31 mouse cellular contexts compared by ENCODE assay signal in genomic region chr17:89340497-89341205, GRCm38 (mm10).
DNase-seq lines count a peak whose midpoint lies in the region; ATAC-seq and TF ChIP-seq lines count a peak whose summit lies in the region.
"Had no signal": no experiment of that assay in that cellular context is flagged by ENCODE, and none has a peak within 500 bp of the region (broad histone marks: within the 10 kb centered on the region; RNA-seq: fewer than 3 reads in every experiment).

No protein-coding gene starts in this region.

- no peak for DNase-seq in forebrain, embryonic 11.5 days (ENCODE audit: low spot score)
- DNase-seq in hindbrain, postnatal 0 days (ENCODE audit: low spot score) = no peak
- no peak for DNase-seq in neural tube, embryonic 10.5 days (ENCODE audit: extremely low spot score, low spot score)
- DNase-seq in thymus, postnatal 25 days = no peak
- DNase-seq: adrenal gland, postnatal 10 days; adrenal gland, postnatal 36 days; B cell, adult 2 months; cerebellum, adult 11 months; cerebellum, adult 2 months; cerebellum, adult 9-11 months; cerebellum, postnatal 25 days; forebrain, postnatal 0 days; gastrocnemius, adult 2 months; gastrocnemius, postnatal 14 days; heart, adult 18-20 months; heart, postnatal 10 days; heart, postnatal 36 days; kidney, adult 11 months had no signal

- no peak overlapping the region for H3K9ac ChIP-seq in forebrain, embryonic 13.5 days
- H3K9ac ChIP-seq in forebrain, embryonic 11.5 days (ENCODE audit: low read length) = no peak overlapping the region
- no peak overlapping the region for H3K9ac ChIP-seq in hindbrain, embryonic 12.5 days
- no peak overlapping the region for H3K9ac ChIP-seq in hindbrain, postnatal 0 days (replicated peaks; ENCODE audit: low read length)
- H3K9ac ChIP-seq in neural tube, embryonic 12.5 days = no peak overlapping the region
- H3K9ac ChIP-seq in neural tube, embryonic 15.5 days (replicated peaks) = no peak overlapping the region
- H3K9ac ChIP-seq: embryonic facial prominence, embryonic 12.5 days; embryonic facial prominence, embryonic 15.5 days; forebrain, postnatal 0 days; heart, embryonic 12.5 days; heart, embryonic 15.5 days; hindbrain, embryonic 14.5 days; intestine, embryonic 15.5 days had no signal

- no peak overlapping the region for H3K27ac ChIP-seq in forebrain, embryonic 13.5 days
- H3K27ac ChIP-seq in forebrain, embryonic 11.5 days (ENCODE audit: low read depth, low read length) = no peak overlapping the region
- no peak overlapping the region for H3K27ac ChIP-seq in hindbrain, embryonic 12.5 days
- H3K27ac ChIP-seq in hindbrain, postnatal 0 days = no peak overlapping the region
- H3K27ac ChIP-seq in neural tube, embryonic 12.5 days = no peak overlapping the region
- no peak overlapping the region for H3K27ac ChIP-seq in neural tube, embryonic 15.5 days (replicated peaks)
- H3K27ac ChIP-seq: embryonic facial prominence, embryonic 12.5 days; embryonic facial prominence, embryonic 15.5 days; gastrocnemius, adult 2 months; heart, embryonic 15.5 days; hindbrain, embryonic 14.5 days; intestine, embryonic 15.5 days had no signal

- TF ChIP-seq CTCF in hindbrain, postnatal 0 days (IDR thresholded peaks at IDR 0.05; ENCODE audit: low read depth) = no peak

- H3K4me3 ChIP-seq in forebrain, embryonic 13.5 days = no peak overlapping the region
- H3K4me3 ChIP-seq in forebrain, embryonic 11.5 days (ENCODE audit: low read depth, low read length) = no peak overlapping the region
- no peak overlapping the region for H3K4me3 ChIP-seq in hindbrain, embryonic 12.5 days
- no peak overlapping the region for H3K4me3 ChIP-seq in hindbrain, postnatal 0 days (ENCODE audit: low read length)
- no peak overlapping the region for H3K4me3 ChIP-seq in neural tube, embryonic 12.5 days
- no peak overlapping the region for H3K4me3 ChIP-seq in neural tube, embryonic 15.5 days (replicated peaks)
- H3K4me3 ChIP-seq: embryonic facial prominence, embryonic 12.5 days; embryonic facial prominence, embryonic 15.5 days; gastrocnemius, adult 2 months; heart, embryonic 12.5 days; heart, embryonic 15.5 days; intestine, embryonic 15.5 days had no signal

- H3K4me1 ChIP-seq in forebrain, embryonic 13.5 days = no peaks in the 10 kb centered on the region
- no peaks in the 10 kb centered on the region for H3K4me1 ChIP-seq in forebrain, embryonic 11.5 days (replicated peaks; ENCODE audit: control insufficient read depth, insufficient read depth, low read length)
- H3K4me1 ChIP-seq in hindbrain, embryonic 12.5 days = no peaks in the 10 kb centered on the region
- no peaks in the 10 kb centered on the region for H3K4me1 ChIP-seq in hindbrain, postnatal 0 days (ENCODE audit: insufficient read depth, low read length)
- no peaks in the 10 kb centered on the region; the same call in 1 of the 2 replicates for H3K4me1 ChIP-seq in neural tube, embryonic 12.5 days
- H3K4me1 ChIP-seq in neural tube, embryonic 15.5 days = peaks cover 12% of the 10 kb centered on the region
- H3K4me1 ChIP-seq: embryonic facial prominence, embryonic 12.5 days; embryonic facial prominence, embryonic 15.5 days; heart, embryonic 12.5 days; heart, embryonic 15.5 days; intestine, embryonic 15.5 days had no signal

- ATAC-seq in forebrain, embryonic 13.5 days = peak; percentile 53; the same call in 1 of the 2 replicates
- ATAC-seq in forebrain, embryonic 11.5 days (replicated peaks; ENCODE audit: low FRiP score) = no peak
- ATAC-seq in hindbrain, embryonic 12.5 days (ENCODE audit: low FRiP score) = peak; percentile 46; the same call in 1 of the 2 replicates
- no peak for ATAC-seq in hindbrain, postnatal 0 days
- ATAC-seq in neural tube, embryonic 12.5 days (ENCODE audit: low FRiP score, low read depth) = peak; percentile 80
- ATAC-seq in neural tube, embryonic 15.5 days (ENCODE audit: low FRiP score) = peak; percentile 50
- ATAC-seq: forebrain, postnatal 0 days; intestine, embryonic 15.5 days; Patski had no signal

- H3K36me3 ChIP-seq in forebrain, embryonic 13.5 days (ENCODE audit: poor library complexity, severe bottlenecking) = no peaks in the 10 kb centered on the region
- no peaks in the 10 kb centered on the region for H3K36me3 ChIP-seq in forebrain, embryonic 11.5 days (ENCODE audit: control insufficient read depth, insufficient read depth, low read length)
- no peaks in the 10 kb centered on the region for H3K36me3 ChIP-seq in hindbrain, embryonic 12.5 days
- no peaks in the 10 kb centered on the region for H3K36me3 ChIP-seq in hindbrain, postnatal 0 days (ENCODE audit: insufficient read depth, low read length)
- H3K36me3 ChIP-seq in neural tube, embryonic 12.5 days = no peaks in the 10 kb centered on the region
- no peaks in the 10 kb centered on the region for H3K36me3 ChIP-seq in neural tube, embryonic 15.5 days
- H3K36me3 ChIP-seq: embryonic facial prominence, embryonic 12.5 days; embryonic facial prominence, embryonic 15.5 days; G1E; heart, embryonic 12.5 days; heart, embryonic 15.5 days; intestine, embryonic 15.5 days had no signal

- no peaks in the 10 kb centered on the region for H3K9me3 ChIP-seq in forebrain, embryonic 13.5 days (replicated peaks)
- no peaks in the 10 kb centered on the region for H3K9me3 ChIP-seq in forebrain, embryonic 11.5 days (ENCODE audit: control insufficient read depth, low read length)
- H3K9me3 ChIP-seq in hindbrain, embryonic 12.5 days (replicated peaks) = no peaks in the 10 kb centered on the region
- no peaks in the 10 kb centered on the region for H3K9me3 ChIP-seq in hindbrain, postnatal 0 days (ENCODE audit: low read length)
- H3K9me3 ChIP-seq in neural tube, embryonic 12.5 days = no peaks in the 10 kb centered on the region
- no peaks in the 10 kb centered on the region for H3K9me3 ChIP-seq in neural tube, embryonic 15.5 days (replicated peaks)
- H3K9me3 ChIP-seq: embryonic facial prominence, embryonic 12.5 days; embryonic facial prominence, embryonic 15.5 days; G1E; heart, embryonic 12.5 days; heart, embryonic 15.5 days; intestine, embryonic 15.5 days had no signal

- H3K27me3 ChIP-seq in forebrain, embryonic 13.5 days = no peaks in the 10 kb centered on the region
- no peaks in the 10 kb centered on the region for H3K27me3 ChIP-seq in forebrain, embryonic 11.5 days (ENCODE audit: control insufficient read depth, insufficient read depth, low read length)
- no peaks in the 10 kb centered on the region for H3K27me3 ChIP-seq in hindbrain, embryonic 12.5 days
- H3K27me3 ChIP-seq in hindbrain, postnatal 0 days (ENCODE audit: insufficient read depth, low read length) = no peaks in the 10 kb centered on the region
- no peaks in the 10 kb centered on the region for H3K27me3 ChIP-seq in neural tube, embryonic 12.5 days (replicated peaks)
- no peaks in the 10 kb centered on the region for H3K27me3 ChIP-seq in neural tube, embryonic 15.5 days (replicated peaks)
- H3K27me3 ChIP-seq: CH12.LX; embryonic facial prominence, embryonic 12.5 days; embryonic facial prominence, embryonic 15.5 days; heart, embryonic 12.5 days; heart, embryonic 15.5 days; intestine, embryonic 15.5 days; Patski had no signal

- 72% methylated on average over 8 of the region's 8 CpGs for WGBS in forebrain, embryonic 13.5 days
- 79% methylated on average over 8 of the region's 8 CpGs for WGBS in forebrain, embryonic 11.5 days
- 63% methylated on average over 8 of the region's 8 CpGs for WGBS in hindbrain, embryonic 12.5 days
- WGBS in hindbrain, postnatal 0 days = 59% methylated on average over 8 of the region's 8 CpGs
- 61% methylated on average over 8 of the region's 8 CpGs for WGBS in neural tube, embryonic 12.5 days
- 42% methylated on average over 8 of the region's 8 CpGs for WGBS in neural tube, embryonic 15.5 days

- H3K4me2 ChIP-seq in forebrain, embryonic 13.5 days = no peak overlapping the region
- H3K4me2 ChIP-seq in forebrain, embryonic 11.5 days (ENCODE audit: low read depth, low read length, severe bottlenecking) = no peak overlapping the region
- no peak overlapping the region for H3K4me2 ChIP-seq in hindbrain, embryonic 12.5 days (replicated peaks)
- no peak overlapping the region for H3K4me2 ChIP-seq in hindbrain, postnatal 0 days (ENCODE audit: low read depth, low read length)
- no peak overlapping the region for H3K4me2 ChIP-seq in neural tube, embryonic 12.5 days (replicated peaks)
- H3K4me2 ChIP-seq in neural tube, embryonic 15.5 days = no peak overlapping the region
- H3K4me2 ChIP-seq: embryonic facial prominence, embryonic 12.5 days; embryonic facial prominence, embryonic 15.5 days; heart, embryonic 12.5 days; heart, embryonic 15.5 days; hindbrain, embryonic 14.5 days; intestine, embryonic 15.5 days had no signal

Comparison
In these comparisons a context has a peak if more than half of its experiments do, and no peak if none do; other contexts are left out.
1. ATAC-seq: peak in forebrain, embryonic 13.5 days (single experiment), hindbrain, embryonic 12.5 days (single experiment), neural tube, embryonic 12.5 days (single experiment) and neural tube, embryonic 15.5 days (single experiment); none in forebrain, embryonic 11.5 days (single experiment) and hindbrain, postnatal 0 days (single experiment).